Mouse (Mus musculus) embryonic facial prominence, embryonic 14.5 days (tissue): Measurements from ENCODE around the gene Deaf1. TPM values are rescaled to one million over a fixed set of nuclear protein-coding genes. Genes with fewer than 3 reads are reported as not detected.

Experiments used
- ATAC-seq: fragments of 200-750 bp; cut with Nextera tagmentation; 2 replicates; pipeline ENCODE4 v1.8.0; 2017; ENCODE audit warnings: low read depth, moderate number of reproducible peaks, moderate TSS enrichment
- DNase-seq: peaks from one replicate; pipeline ENCODE4 v3.0.0-alpha.2; 2015; ENCODE audit warnings: low spot score
- H3K27ac ChIP-seq: fragments of 300-500 bp; sonication (generic); replicated peaks from 2 replicates; pipeline ENCODE4 v1.5.1; 2014; ENCODE audit warnings: low read depth, mild to moderate bottlenecking, low read length, moderate library complexity
- H3K27me3 ChIP-seq: fragments of 300-500 bp; sonication (generic); replicated peaks from 2 replicates; pipeline ENCODE4 v1.6.1; 2014; ENCODE audit warnings: low read length; ENCODE audit not compliant: control insufficient read depth, insufficient read depth
- H3K36me3 ChIP-seq: fragments of 300-500 bp; sonication (generic); 2 replicates; pipeline ENCODE4 v1.6.1; 2014; ENCODE audit warnings: low read length, mixed read lengths; ENCODE audit not compliant: control insufficient read depth, insufficient read depth
- H3K4me1 ChIP-seq: fragments of 300-500 bp; sonication (generic); 2 replicates; pipeline ENCODE4 v1.6.1; 2014; ENCODE audit warnings: antibody characterized with exemption, low read length; ENCODE audit not compliant: control insufficient read depth, insufficient read depth
- H3K4me2 ChIP-seq: fragments of 300-500 bp; sonication (generic); 2 replicates; pipeline ENCODE4 v1.6.1; 2014; ENCODE audit warnings: low read depth, mild to moderate bottlenecking, low read length, moderate library complexity, mixed read lengths
- H3K4me3 ChIP-seq: fragments of 300-500 bp; sonication (generic); 2 replicates; pipeline ENCODE4 v1.5.1; 2014; ENCODE audit warnings: low read depth, mild to moderate bottlenecking, low read length
- H3K9ac ChIP-seq: fragments of 300-500 bp; sonication (generic); 2 replicates; pipeline ENCODE4 v1.6.1; 2014; ENCODE audit warnings: low read depth, mild to moderate bottlenecking, low read length, moderate library complexity, mixed read lengths
- H3K9me3 ChIP-seq: fragments of 300-500 bp; sonication (generic); 2 replicates; pipeline ENCODE4 v1.6.1; 2016; ENCODE audit warnings: low read length; ENCODE audit not compliant: control insufficient read depth
- WGBS: fragments of 180-500 bp; shearing (Covaris S2); extraction: QIAGEN DNeasy Blood & Tissue Kit; methylation state at CpG from one replicate; pipeline ENCODE4 v1.1.7; 2014; 5-methylcytosine and 5-hydroxymethylcytosine counted together
- polyA plus RNA-seq: library from polyadenylated mRNA; unstranded; fragments of >200 nt; fragmentation: Nextera tagmentation; extraction: Ambion mirVana; gene quantifications from 2 replicates; pipeline ENCODE4 v1.2.1, GENCODE M21; 2014

Gene Deaf1
- polyA plus RNA-seq, 1 experiment from 2014 or later, result 72.7 TPM

- H3K9me3 ChIP-seq, result no peaks in the 10 kb centered on the region
- WGBS, result 87% methylated on average over 1 of the region's 1 CpGs
- peaks cover 97% of the 10 kb centered on the region for H3K36me3 ChIP-seq
- H3K27ac ChIP-seq, result no peak overlapping the region
- H3K27me3 ChIP-seq, result no peaks in the 10 kb centered on the region
- no peak overlapping the region for H3K4me2 ChIP-seq
- H3K4me3 ChIP-seq, result no peak overlapping the region
- no peak overlapping the region for H3K9ac ChIP-seq
- no peaks in the 10 kb centered on the region for H3K4me1 ChIP-seq
- no peak for ATAC-seq
- DNase-seq, result no peak
Measured at GRCm38 (mm10) chr7:141317619-141318132, 9.8 kb downstream of the Deaf1 start.

GRCm38 (mm10) chr7:141315974-141316373 lies 11.5 kb downstream of the Deaf1 start:
- WGBS, result 68% methylated on average over 5 of the region's 5 CpGs
- H3K27me3 ChIP-seq, result no peaks in the 10 kb centered on the region
- H3K4me3 ChIP-seq, result no peak overlapping the region
- peaks cover 97% of the 10 kb centered on the region for H3K36me3 ChIP-seq
- no peaks in the 10 kb centered on the region for H3K9me3 ChIP-seq
- DNase-seq (no peak), ATAC-seq (no peak)
- H3K9ac ChIP-seq, result no peak overlapping the region
- no peaks in the 10 kb centered on the region for H3K4me1 ChIP-seq
- H3K4me2 ChIP-seq, result no peak overlapping the region
- no peak overlapping the region for H3K27ac ChIP-seq

GRCm38 (mm10) chr7:141315076-141315475 lies 12.4 kb downstream of the Deaf1 start:
- Histone ChIP-seq H3K9ac (no peak overlapping the region), H3K4me2 (no peak overlapping the region), H3K9me3 (no peaks in the 10 kb centered on the region), H3K4me1 (no peaks in the 10 kb centered on the region), H3K27ac (no peak overlapping the region), H3K27me3 (no peaks in the 10 kb centered on the region), H3K36me3 (peaks cover 97% of the 10 kb centered on the region), H3K4me3 (no peak overlapping the region)
- DNase-seq, result no peak
- ATAC-seq, result no peak
- 89% methylated on average over 8 of the region's 8 CpGs for WGBS

GRCm38 (mm10) chr7:141314416-141314815 lies 13.1 kb downstream of the Deaf1 start:
- H3K4me3 ChIP-seq, result no peak overlapping the region
- no peak overlapping the region for H3K27ac ChIP-seq
- H3K4me1 ChIP-seq, result no peaks in the 10 kb centered on the region
- no peak overlapping the region for H3K4me2 ChIP-seq
- no peaks in the 10 kb centered on the region for H3K27me3 ChIP-seq
- DNase-seq (no peak), ATAC-seq (no peak)
- no peak overlapping the region for H3K9ac ChIP-seq
- no peaks in the 10 kb centered on the region for H3K9me3 ChIP-seq
- 87% methylated on average over 2 of the region's 2 CpGs for WGBS
- peaks cover 97% of the 10 kb centered on the region for H3K36me3 ChIP-seq

- H3K27me3 ChIP-seq, result no peaks in the 10 kb centered on the region
- H3K4me3 ChIP-seq, result no peak overlapping the region
- no peaks in the 10 kb centered on the region for H3K9me3 ChIP-seq
- no peak overlapping the region for H3K4me2 ChIP-seq
- ATAC-seq, result no peak
- peaks cover 95% of the 10 kb centered on the region for H3K36me3 ChIP-seq
- H3K4me1 ChIP-seq, result no peaks in the 10 kb centered on the region
- 89% methylated on average over 4 of the region's 4 CpGs for WGBS
- no peak for DNase-seq
- no peak overlapping the region for H3K9ac ChIP-seq
- no peak overlapping the region for H3K27ac ChIP-seq
Measured at GRCm38 (mm10) chr7:141304537-141304936, 23.0 kb downstream of the Deaf1 start.

GRCm38 (mm10) chr7:141302702-141303268 lies 24.7 kb downstream of the Deaf1 start:
- H3K36me3 ChIP-seq, result peaks cover 84% of the 10 kb centered on the region
- no peak for ATAC-seq
- 76% methylated on average over 1 of the region's 1 CpGs for WGBS

GRCm38 (mm10) chr7:141301386-141301785 lies 26.1 kb downstream of the Deaf1 start:
- no peak overlapping the region for H3K4me2 ChIP-seq
- H3K27ac ChIP-seq, result no peak overlapping the region
- no peak for DNase-seq
- H3K4me1 ChIP-seq, result no peaks in the 10 kb centered on the region
- H3K27me3 ChIP-seq, result no peaks in the 10 kb centered on the region
- H3K36me3 ChIP-seq, result peaks cover 78% of the 10 kb centered on the region
- no peak for ATAC-seq
- WGBS, result 98% methylated on average over 9 of the region's 9 CpGs
- no peak overlapping the region for H3K9ac ChIP-seq
- no peaks in the 10 kb centered on the region for H3K9me3 ChIP-seq
- no peak overlapping the region for H3K4me3 ChIP-seq

More at GRCm38 (mm10) chr7:141302702-141303268, 24.7 kb downstream of the Deaf1 start:
- Histone ChIP-seq H3K4me1 (no peaks in the 10 kb centered on the region), H3K4me3 (no peak overlapping the region), H3K9ac (no peak overlapping the region), H3K27me3 (no peaks in the 10 kb centered on the region), H3K4me2 (no peak overlapping the region), H3K27ac (no peak overlapping the region), H3K9me3 (no peaks in the 10 kb centered on the region)
- DNase-seq, result no peak

- Histone ChIP-seq H3K4me3 (no peak overlapping the region), H3K4me2 (no peak overlapping the region), H3K27me3 (peaks cover 21% of the 10 kb centered on the region), H3K9me3 (no peaks in the 10 kb centered on the region), H3K4me1 (no peaks in the 10 kb centered on the region), H3K36me3 (peaks cover 56% of the 10 kb centered on the region), H3K27ac (no peak overlapping the region), H3K9ac (no peak overlapping the region)
- DNase-seq (no peak), ATAC-seq (no peak)
- 93% methylated on average over 8 of the region's 8 CpGs for WGBS
Measured at GRCm38 (mm10) chr7:141299175-141299574, 28.3 kb downstream of the Deaf1 start.
